Mouse (Mus musculus) hindbrain, postnatal 0 days (tissue): ENCODE measurements at regions not wholly inside any gene's neighbourhood (a gene's known extent, or its start where the extent isn't known, plus 50 kb on each side); places are given as distances from the start of the nearest gene placed in this dataset.
A peak's percentile ranks its signal among the peaks of the same experiment; 100 is the strongest.

Experiments used
- ATAC-seq: fragments of 200-750 bp; cut with Nextera tagmentation; 2 replicates; pipeline ENCODE4 v1.8.0; 2017; ENCODE audit warnings: mild to moderate bottlenecking, moderate TSS enrichment, moderate library complexity
- DNase-seq: peaks from one replicate; pipeline ENCODE4 v3.0.0-alpha.2; 2015; ENCODE audit warnings: low spot score
- H3K27ac ChIP-seq: fragments of 300-500 bp; sonication (generic); 2 replicates; pipeline ENCODE4 v1.5.1; 2014; ENCODE audit warnings: mild to moderate bottlenecking
- H3K27me3 ChIP-seq: fragments of 300-500 bp; sonication (generic); 2 replicates; pipeline ENCODE4 v1.6.1; 2014; ENCODE audit warnings: low read length, mixed read lengths; ENCODE audit not compliant: insufficient read depth
- H3K36me3 ChIP-seq: fragments of 300-500 bp; sonication (generic); 2 replicates; pipeline ENCODE4 v1.6.1; 2014; ENCODE audit warnings: low read length, mixed read lengths; ENCODE audit not compliant: insufficient read depth
- H3K4me1 ChIP-seq: fragments of 300-500 bp; sonication (generic); 2 replicates; pipeline ENCODE4 v1.6.1; 2014; ENCODE audit warnings: antibody characterized with exemption, low read length, mixed read lengths; ENCODE audit not compliant: insufficient read depth
- H3K4me2 ChIP-seq: fragments of 300-500 bp; sonication (generic); 2 replicates; pipeline ENCODE4 v1.6.1; 2014; ENCODE audit warnings: low read depth, mild to moderate bottlenecking, low read length, moderate library complexity, mixed read lengths
- H3K4me3 ChIP-seq: fragments of 300-500 bp; sonication (generic); 2 replicates; pipeline ENCODE4 v1.5.1; 2014; ENCODE audit warnings: low read length
- H3K9ac ChIP-seq: fragments of 300-500 bp; sonication (generic); replicated peaks from 2 replicates; pipeline ENCODE4 v1.6.1; 2014; ENCODE audit warnings: mild to moderate bottlenecking, low read length, moderate library complexity, mixed read lengths
- H3K9me3 ChIP-seq: fragments of 300-500 bp; sonication (generic); 2 replicates; pipeline ENCODE4 v1.6.1; 2016; ENCODE audit warnings: low read length, mixed read lengths
- CTCF ChIP-seq: IDR thresholded peaks from 2 replicates; pipeline ENCODE4 v1.5.1; 2016; ENCODE audit warnings: antibody characterized with exemption, control low read depth, low read depth
- WGBS: fragments of 180-500 bp; shearing (Covaris S2); extraction: QIAGEN DNeasy Blood & Tissue Kit; methylation state at CpG from one replicate; pipeline ENCODE4 v1.1.7; 2014; 5-methylcytosine and 5-hydroxymethylcytosine counted together

- ATAC-seq (no peak), DNase-seq (peak; percentile 48)
- no peak overlapping the region for H3K9ac ChIP-seq
- no peak overlapping the region for H3K4me2 ChIP-seq
- H3K4me3 ChIP-seq: no peak overlapping the region
- no peaks in the 10 kb centered on the region for H3K9me3 ChIP-seq
- 23% methylated on average over 10 of the region's 10 CpGs for WGBS
- no peak for TF ChIP-seq CTCF
- no peaks in the 10 kb centered on the region for H3K36me3 ChIP-seq
- H3K27me3 ChIP-seq: no peaks in the 10 kb centered on the region
- H3K4me1 ChIP-seq: no peaks in the 10 kb centered on the region
- no peak overlapping the region for H3K27ac ChIP-seq
Measured at GRCm38 (mm10) chr11:24349967-24350643, 272.2 kb downstream of the Bcl11a start.

DNA sequence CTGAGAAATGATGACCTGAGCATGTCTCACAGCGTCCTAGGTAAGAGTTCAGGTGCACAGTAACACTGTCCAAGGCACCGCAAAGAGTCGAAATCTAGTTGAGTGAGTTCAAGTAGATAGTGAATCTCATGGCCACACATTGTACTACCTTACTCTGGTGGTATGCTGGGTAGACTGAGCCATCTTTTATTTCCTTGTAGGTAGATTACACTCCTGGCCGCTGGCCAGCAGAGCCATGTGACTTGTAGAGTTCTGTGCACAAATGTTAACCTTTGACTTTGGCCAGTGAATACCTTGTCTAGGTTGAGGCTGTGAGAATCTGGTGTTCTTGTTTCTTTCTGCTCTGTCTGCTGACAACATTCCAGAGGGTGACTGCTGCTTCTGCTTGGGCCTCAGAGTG, 273.0 kb downstream of the Bcl11a start:
- DNase-seq: no peak
- no peaks in the 10 kb centered on the region for H3K36me3 ChIP-seq
- H3K4me1 ChIP-seq: no peaks in the 10 kb centered on the region
- H3K27me3 ChIP-seq: no peaks in the 10 kb centered on the region
- H3K27ac ChIP-seq: no peak overlapping the region
- TF ChIP-seq CTCF: no peak
- no peak overlapping the region for H3K4me2 ChIP-seq
- no peak overlapping the region for H3K9ac ChIP-seq
- H3K4me3 ChIP-seq: no peak overlapping the region
- 88% methylated on average over 4 of the region's 4 CpGs for WGBS
- H3K9me3 ChIP-seq: no peaks in the 10 kb centered on the region
- no peak for ATAC-seq

- Histone ChIP-seq H3K9ac (no peak overlapping the region), H3K9me3 (no peaks in the 10 kb centered on the region), H3K4me1 (no peaks in the 10 kb centered on the region), H3K27me3 (no peaks in the 10 kb centered on the region), H3K36me3 (no peaks in the 10 kb centered on the region), H3K4me2 (no peak overlapping the region), H3K27ac (no peak overlapping the region), H3K4me3 (no peak overlapping the region)
- DNase-seq (no peak), ATAC-seq (no peak)
- 93% methylated on average over 3 of the region's 3 CpGs for WGBS
- no peak for TF ChIP-seq CTCF
Measured at GRCm38 (mm10) chr11:24352071-24352470, 274.2 kb downstream of the Bcl11a start.

GRCm38 (mm10) chr11:24353056-24353455, 275.2 kb downstream of the Bcl11a start:
- WGBS: 86% methylated on average over 1 of the region's 1 CpGs
- H3K36me3 ChIP-seq: no peaks in the 10 kb centered on the region
- H3K4me3 ChIP-seq: no peak overlapping the region
- ATAC-seq: no peak
- no peaks in the 10 kb centered on the region for H3K9me3 ChIP-seq
- H3K9ac ChIP-seq: no peak overlapping the region
- no peak for DNase-seq
- TF ChIP-seq CTCF: no peak
- no peaks in the 10 kb centered on the region for H3K4me1 ChIP-seq
- no peak overlapping the region for H3K27ac ChIP-seq
- no peaks in the 10 kb centered on the region for H3K27me3 ChIP-seq
- H3K4me2 ChIP-seq: no peak overlapping the region

- Histone ChIP-seq H3K9ac (no peak overlapping the region), H3K9me3 (no peaks in the 10 kb centered on the region), H3K27me3 (no peaks in the 10 kb centered on the region), H3K4me3 (no peak overlapping the region), H3K36me3 (no peaks in the 10 kb centered on the region), H3K4me1 (no peaks in the 10 kb centered on the region), H3K27ac (no peak overlapping the region), H3K4me2 (no peak overlapping the region)
- TF ChIP-seq CTCF: no peak
- WGBS: 63% methylated on average over 1 of the region's 1 CpGs
- DNase-seq (no peak), ATAC-seq (no peak)
Measured at GRCm38 (mm10) chr11:24357388-24357787, 279.5 kb downstream of the Bcl11a start.

- no peaks in the 10 kb centered on the region for H3K27me3 ChIP-seq
- H3K36me3 ChIP-seq: no peaks in the 10 kb centered on the region
- peaks cover 5% of the 10 kb centered on the region; the same call in 1 of the 2 replicates for H3K4me1 ChIP-seq
- H3K27ac ChIP-seq: no peak overlapping the region
- no peak overlapping the region for H3K9ac ChIP-seq
- H3K4me2 ChIP-seq: no peak overlapping the region
- no peak for DNase-seq
- H3K4me3 ChIP-seq: no peak overlapping the region
- no peaks in the 10 kb centered on the region for H3K9me3 ChIP-seq
- no peak for ATAC-seq
- TF ChIP-seq CTCF: no peak
Measured at GRCm38 (mm10) chr11:24359086-24359485, 281.2 kb downstream of the Bcl11a start.

DNA sequence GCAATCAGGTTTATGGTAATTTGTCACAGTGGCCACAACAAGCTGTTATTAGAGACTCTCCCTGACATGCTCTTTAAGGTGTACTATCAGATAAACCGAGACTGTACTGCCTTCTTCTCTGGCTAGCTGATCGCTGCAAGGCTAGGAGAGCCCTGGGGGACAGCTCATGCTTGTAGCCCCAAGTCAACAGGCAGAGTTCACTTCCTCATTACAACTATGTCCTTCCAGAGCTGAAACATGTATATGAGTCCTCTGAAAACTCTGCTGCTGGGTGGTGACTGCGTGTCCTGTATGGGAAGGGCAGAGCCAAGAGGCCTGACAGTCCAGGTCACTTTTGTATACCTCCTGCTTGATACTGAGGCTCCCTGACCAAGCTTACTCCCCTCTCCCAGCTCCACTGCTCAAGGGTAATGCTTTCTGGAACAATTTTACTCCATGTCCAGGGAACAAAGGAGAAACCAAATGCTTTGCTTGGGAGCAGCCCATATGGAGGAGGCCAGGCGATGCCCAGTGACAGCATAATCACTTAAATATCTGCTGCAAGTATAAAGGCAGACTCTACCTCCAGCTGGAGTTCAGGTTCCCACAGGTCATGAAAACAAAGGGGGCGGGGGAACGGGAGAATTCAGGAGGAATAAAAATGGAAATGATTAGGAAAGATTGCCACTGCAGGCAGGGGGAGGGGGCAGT, 284.3 kb downstream of the Bcl11a start:
- no peaks in the 10 kb centered on the region for H3K27me3 ChIP-seq
- H3K4me2 ChIP-seq: no peak overlapping the region
- TF ChIP-seq CTCF: no peak
- WGBS: 51% methylated on average over 6 of the region's 6 CpGs
- DNase-seq: no peak
- H3K27ac ChIP-seq: no peak overlapping the region
- ATAC-seq: no peak
- H3K4me3 ChIP-seq: no peak overlapping the region
- no peak overlapping the region for H3K9ac ChIP-seq
- H3K4me1 ChIP-seq: peaks cover 5% of the 10 kb centered on the region; the same call in 1 of the 2 replicates
- no peaks in the 10 kb centered on the region for H3K9me3 ChIP-seq
- H3K36me3 ChIP-seq: no peaks in the 10 kb centered on the region
